Mouse (Mus musculus) lung, postnatal 0 days (tissue): Measurements from ENCODE around the gene Fopnl.

Experiments
- CTCF ChIP-seq: IDR thresholded peaks from 2 replicates; pipeline ENCODE4 v1.5.1; 2016; ENCODE audit warnings: antibody characterized with exemption, mild to moderate bottlenecking
- EP300 ChIP-seq: IDR thresholded peaks from 2 replicates; pipeline ENCODE4 v1.6.1; 2016; ENCODE audit warnings: antibody characterized with exemption, mild to moderate bottlenecking, control low read depth

DNA sequence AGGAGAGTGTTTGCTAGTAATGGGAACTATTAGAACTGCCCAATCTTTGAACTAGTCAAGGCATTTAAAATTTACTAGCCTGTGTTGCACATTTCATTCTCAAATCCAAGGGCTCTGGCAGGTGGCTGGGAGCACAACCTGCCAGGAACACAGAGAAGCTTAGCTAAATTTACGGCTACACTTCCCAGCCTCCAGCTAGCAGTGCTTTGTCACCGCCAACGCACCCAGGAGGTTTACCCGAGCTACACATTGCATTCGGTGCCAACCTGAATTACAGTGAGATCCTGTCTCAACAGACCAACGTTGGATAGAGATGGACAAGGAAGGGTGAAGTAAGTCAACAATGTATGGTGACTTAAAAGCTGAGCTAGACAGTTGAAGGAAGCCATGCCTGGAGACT lies 54.0 kb downstream of the Fopnl start:
- TF ChIP-seq CTCF (no peak), EP300 (no peak)
